Mouse (Mus musculus): ENCODE measurements around the gene Kcnj15. TPM values are rescaled to one million over a fixed set of nuclear protein-coding genes. Genes with fewer than 3 reads are reported as not detected.

The Kcnj15 gene
- polyA plus RNA-seq, 1 experiment: 12.5 TPM

- TF ChIP-seq POLR2A (IDR thresholded peaks at IDR 0.05; ENCODE audit: control insufficient read depth, extremely low read depth, insufficient read depth, low read length, poor library complexity): no peak
- no peak for TF ChIP-seq CTCF (IDR thresholded peaks at IDR 0.05; ENCODE audit: borderline replicate concordance, control insufficient read depth, extremely low read depth, insufficient read depth, low read length, poor library complexity)
- Histone ChIP-seq H3K4me1 (replicated peaks; ENCODE audit: control insufficient read depth, insufficient read depth, low read length) (no peaks in the 10 kb centered on the region), H3K36me3 (ENCODE audit: control insufficient read depth, insufficient read depth, low read length) (no peaks in the 10 kb centered on the region), H3K4me3 (ENCODE audit: control insufficient read depth, insufficient read depth, low read length) (no peak overlapping the region), H3K27me3 (ENCODE audit: control insufficient read depth, insufficient read depth, low read length) (no peaks in the 10 kb centered on the region), H3K27ac (ENCODE audit: control insufficient read depth, insufficient read depth, low read length) (no peak overlapping the region)
- no peak for DNase-seq
- 47% methylated on average over 7 of the region's 7 CpGs for WGBS
Observed at GRCm38 (mm10) chr16:95225285-95225684, 32.1 kb upstream of the Kcnj15 start.

- 94% methylated on average over 4 of the region's 4 CpGs for WGBS
- no peak for DNase-seq
- no peak overlapping the region for H3K27ac ChIP-seq (ENCODE audit: control insufficient read depth, insufficient read depth, low read length)
Observed at GRCm38 (mm10) chr16:95231768-95232167, 25.6 kb upstream of the Kcnj15 start.

GRCm38 (mm10) chr16:95234891-95235548, 22.3 kb upstream of the Kcnj15 start:
- H3K4me1 ChIP-seq (replicated peaks; ENCODE audit: control insufficient read depth, insufficient read depth, low read length): no peaks in the 10 kb centered on the region
- no peak for DNase-seq
- TF ChIP-seq POLR2A (IDR thresholded peaks at IDR 0.05; ENCODE audit: control insufficient read depth, extremely low read depth, insufficient read depth, low read length, poor library complexity): no peak
- TF ChIP-seq CTCF (IDR thresholded peaks at IDR 0.05; ENCODE audit: borderline replicate concordance, control insufficient read depth, extremely low read depth, insufficient read depth, low read length, poor library complexity): no peak
- H3K27ac ChIP-seq (ENCODE audit: control insufficient read depth, insufficient read depth, low read length): no peak overlapping the region
- 95% methylated on average over 2 of the region's 2 CpGs for WGBS
- no peaks in the 10 kb centered on the region for H3K27me3 ChIP-seq (ENCODE audit: control insufficient read depth, insufficient read depth, low read length)
- H3K4me3 ChIP-seq (ENCODE audit: control insufficient read depth, insufficient read depth, low read length): no peak overlapping the region
- no peaks in the 10 kb centered on the region for H3K36me3 ChIP-seq (ENCODE audit: control insufficient read depth, insufficient read depth, low read length)

More at GRCm38 (mm10) chr16:95231768-95232167, 25.6 kb upstream of the Kcnj15 start:
- Histone ChIP-seq H3K4me3 (ENCODE audit: control insufficient read depth, insufficient read depth, low read length) (no peak overlapping the region), H3K27me3 (ENCODE audit: control insufficient read depth, insufficient read depth, low read length) (no peaks in the 10 kb centered on the region), H3K4me1 (replicated peaks; ENCODE audit: control insufficient read depth, insufficient read depth, low read length) (no peaks in the 10 kb centered on the region), H3K36me3 (ENCODE audit: control insufficient read depth, insufficient read depth, low read length) (no peaks in the 10 kb centered on the region)
- TF ChIP-seq CTCF (IDR thresholded peaks at IDR 0.05; ENCODE audit: borderline replicate concordance, control insufficient read depth, extremely low read depth, insufficient read depth, low read length, poor library complexity) (no peak), POLR2A (IDR thresholded peaks at IDR 0.05; ENCODE audit: control insufficient read depth, extremely low read depth, insufficient read depth, low read length, poor library complexity) (no peak)

- DNase-seq: no peak
- no peaks in the 10 kb centered on the region for H3K4me1 ChIP-seq (replicated peaks; ENCODE audit: control insufficient read depth, insufficient read depth, low read length)
- no peak overlapping the region for H3K4me3 ChIP-seq (ENCODE audit: control insufficient read depth, insufficient read depth, low read length)
- H3K36me3 ChIP-seq (ENCODE audit: control insufficient read depth, insufficient read depth, low read length): no peaks in the 10 kb centered on the region
- no peaks in the 10 kb centered on the region for H3K27me3 ChIP-seq (ENCODE audit: control insufficient read depth, insufficient read depth, low read length)
- 66% methylated on average over 7 of the region's 7 CpGs for WGBS
- no peak overlapping the region for H3K27ac ChIP-seq (ENCODE audit: control insufficient read depth, insufficient read depth, low read length)
- TF ChIP-seq CTCF (IDR thresholded peaks at IDR 0.05; ENCODE audit: borderline replicate concordance, control insufficient read depth, extremely low read depth, insufficient read depth, low read length, poor library complexity): no peak
- no peak for TF ChIP-seq POLR2A (IDR thresholded peaks at IDR 0.05; ENCODE audit: control insufficient read depth, extremely low read depth, insufficient read depth, low read length, poor library complexity)
Observed at GRCm38 (mm10) chr16:95239209-95239925, 18.0 kb upstream of the Kcnj15 start.

- Histone ChIP-seq H3K4me3 (ENCODE audit: control insufficient read depth, insufficient read depth, low read length) (no peak overlapping the region), H3K4me1 (replicated peaks; ENCODE audit: control insufficient read depth, insufficient read depth, low read length) (no peaks in the 10 kb centered on the region), H3K36me3 (ENCODE audit: control insufficient read depth, insufficient read depth, low read length) (no peaks in the 10 kb centered on the region), H3K27me3 (ENCODE audit: control insufficient read depth, insufficient read depth, low read length) (no peaks in the 10 kb centered on the region), H3K27ac (ENCODE audit: control insufficient read depth, insufficient read depth, low read length) (no peak overlapping the region)
- no peak for DNase-seq
- WGBS: 65% methylated on average over 5 of the region's 5 CpGs
- no peak for TF ChIP-seq CTCF (IDR thresholded peaks at IDR 0.05; ENCODE audit: borderline replicate concordance, control insufficient read depth, extremely low read depth, insufficient read depth, low read length, poor library complexity)
Observed at GRCm38 (mm10) chr16:95240688-95241087, 16.7 kb upstream of the Kcnj15 start.

GRCm38 (mm10) chr16:95241581-95241980, 15.8 kb upstream of the Kcnj15 start:
- no peaks in the 10 kb centered on the region for H3K27me3 ChIP-seq (ENCODE audit: control insufficient read depth, insufficient read depth, low read length)
- no peak overlapping the region; the same call in 1 of the 2 replicates for H3K27ac ChIP-seq (ENCODE audit: control insufficient read depth, insufficient read depth, low read length)
- no peaks in the 10 kb centered on the region for H3K4me1 ChIP-seq (replicated peaks; ENCODE audit: control insufficient read depth, insufficient read depth, low read length)
- no peaks in the 10 kb centered on the region for H3K36me3 ChIP-seq (ENCODE audit: control insufficient read depth, insufficient read depth, low read length)
- no peak overlapping the region for H3K4me3 ChIP-seq (ENCODE audit: control insufficient read depth, insufficient read depth, low read length)
- 42% methylated on average over 4 of the region's 4 CpGs for WGBS
- no peak for TF ChIP-seq POLR2A (IDR thresholded peaks at IDR 0.05; ENCODE audit: control insufficient read depth, extremely low read depth, insufficient read depth, low read length, poor library complexity)
- TF ChIP-seq CTCF (IDR thresholded peaks at IDR 0.05; ENCODE audit: borderline replicate concordance, control insufficient read depth, extremely low read depth, insufficient read depth, low read length, poor library complexity): no peak
- no peak for DNase-seq

Data from thymus, adult 2 months (tissue).